Mouse (Mus musculus): ENCODE measurements around the gene Crp.

DNA sequence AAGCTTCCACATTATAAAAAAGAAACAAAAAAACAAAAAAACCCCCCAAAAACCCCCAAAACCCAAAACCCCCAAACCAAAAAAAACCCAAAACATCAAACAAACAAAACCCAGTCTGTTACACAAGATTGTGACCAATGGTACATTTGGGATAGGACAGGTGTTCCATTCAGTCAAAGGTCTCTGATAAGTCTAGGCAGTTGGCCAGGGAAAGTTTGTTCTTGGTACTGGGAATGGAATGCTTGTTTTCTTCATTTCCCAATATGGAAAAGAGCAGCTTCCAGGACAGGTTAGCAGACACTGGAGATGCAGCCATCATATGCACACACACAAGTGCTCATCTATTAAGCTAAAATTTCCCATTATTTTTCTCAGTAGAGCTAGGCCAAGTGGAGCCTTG lies 433 bp upstream of the Crp start:
- TF ChIP-seq CTCF (IDR thresholded peaks at IDR 0.05; ENCODE audit: extremely low read depth, insufficient read depth, low read length) (no peak), POLR2A (IDR thresholded peaks at IDR 0.05; ENCODE audit: extremely low read depth, insufficient read depth, low read length) (no peak)

Measured in cortical plate, adult 2 months (tissue).